Mouse (Mus musculus): ENCODE data around the gene Sspo.

DNA sequence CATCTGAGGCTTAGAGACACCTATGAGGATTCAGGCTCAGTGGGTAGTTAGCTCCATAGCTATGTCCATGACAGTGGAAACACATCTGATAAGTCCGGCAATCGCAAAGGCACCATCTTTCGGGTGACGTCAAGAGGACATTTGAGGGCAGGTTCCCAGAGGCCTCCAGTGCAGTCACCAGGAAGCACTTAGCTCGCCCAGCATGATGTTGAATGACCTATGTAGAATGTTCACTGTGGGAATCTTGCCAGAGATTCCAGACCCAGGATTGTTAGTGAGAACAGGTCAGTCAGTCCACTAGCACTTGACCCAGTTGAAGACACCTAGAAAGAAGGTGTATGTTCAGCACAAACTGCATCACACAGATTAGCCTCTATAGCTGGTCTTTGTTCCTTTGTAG, 48.1 kb upstream of the Sspo start:
- TF ChIP-seq CTCF (IDR thresholded peaks at IDR 0.05; ENCODE audit: low read depth, low read length): no peak
- no peak for TF ChIP-seq GATA1 (IDR thresholded peaks at IDR 0.05; ENCODE audit: borderline replicate concordance, low read length)
- no peak for TF ChIP-seq GATA2 (IDR thresholded peaks at IDR 0.05; ENCODE audit: borderline replicate concordance, low read depth, low read length)
- no peak for TF ChIP-seq TAL1 (conservative IDR thresholded peaks at IDR 0.05; ENCODE audit: low read depth, low read length)

All from G1E (cell line).